Mouse (Mus musculus) hindbrain, embryonic 11.5 days (tissue): ENCODE measurements around the gene Agbl3. TPM values are rescaled to one million over a fixed set of nuclear protein-coding genes. Genes with fewer than 3 reads are reported as not detected.
A peak's percentile ranks its signal among the peaks of the same experiment; 100 is the strongest.

Source experiments
- ATAC-seq: fragments of 200-750 bp; cut with Nextera tagmentation; 2 replicates; pipeline ENCODE4 v1.8.0; 2017; ENCODE audit warnings: mild to moderate bottlenecking, moderate TSS enrichment, moderate library complexity; ENCODE audit not compliant: low FRiP score
- DNase-seq: peaks from one replicate; pipeline ENCODE4 v3.0.0-alpha.2; 2015; ENCODE audit warnings: low spot score
- H3K27ac ChIP-seq: fragments of 300-500 bp; sonication (generic); 2 replicates; pipeline ENCODE4 v1.5.1; 2014; ENCODE audit warnings: mild to moderate bottlenecking, low read depth, low read length
- H3K27me3 ChIP-seq: fragments of 300-500 bp; sonication (generic); 2 replicates; pipeline ENCODE4 v1.6.1; 2014; ENCODE audit warnings: mild to moderate bottlenecking, low read length, moderate library complexity, mixed read lengths; ENCODE audit not compliant: control insufficient read depth, insufficient read depth
- H3K36me3 ChIP-seq: fragments of 300-500 bp; sonication (generic); 2 replicates; pipeline ENCODE4 v1.6.1; 2014; ENCODE audit warnings: mild to moderate bottlenecking, low read length, moderate library complexity, mixed read lengths; ENCODE audit not compliant: control insufficient read depth, insufficient read depth
- H3K4me1 ChIP-seq: fragments of 300-500 bp; sonication (generic); replicated peaks from 2 replicates; pipeline ENCODE4 v1.6.1; 2014; ENCODE audit warnings: low read length, mixed read lengths; ENCODE audit not compliant: control insufficient read depth, insufficient read depth
- H3K4me2 ChIP-seq: fragments of 300-500 bp; sonication (generic); replicated peaks from 2 replicates; pipeline ENCODE4 v1.6.1; 2014; ENCODE audit warnings: mild to moderate bottlenecking, low read depth, low read length
- H3K4me3 ChIP-seq: fragments of 300-500 bp; sonication (generic); 2 replicates; pipeline ENCODE4 v1.5.1; 2014; ENCODE audit warnings: low read depth, low read length
- H3K9ac ChIP-seq: fragments of 300-500 bp; sonication (generic); 2 replicates; pipeline ENCODE4 v1.6.1; 2014; ENCODE audit warnings: low read depth, low read length
- H3K9me3 ChIP-seq: fragments of 300-500 bp; sonication (generic); 2 replicates; pipeline ENCODE4 v1.6.1; 2016; ENCODE audit warnings: low read length; ENCODE audit not compliant: control insufficient read depth
- WGBS: fragments of 180-500 bp; shearing (Covaris S2); extraction: QIAGEN DNeasy Blood & Tissue Kit; methylation state at CpG from one replicate; pipeline ENCODE4 v1.1.7; 2014; 5-methylcytosine and 5-hydroxymethylcytosine counted together
- polyA plus RNA-seq: library from polyadenylated mRNA; unstranded; fragments of >200 nt; fragmentation: Nextera tagmentation; extraction: Ambion mirVana; gene quantifications from 2 replicates; pipeline ENCODE4 v1.2.1, GENCODE M21; 2014

Agbl3 gene
- polyA plus RNA-seq, 1 experiment from 2014 or later: 7.1 TPM

DNA sequence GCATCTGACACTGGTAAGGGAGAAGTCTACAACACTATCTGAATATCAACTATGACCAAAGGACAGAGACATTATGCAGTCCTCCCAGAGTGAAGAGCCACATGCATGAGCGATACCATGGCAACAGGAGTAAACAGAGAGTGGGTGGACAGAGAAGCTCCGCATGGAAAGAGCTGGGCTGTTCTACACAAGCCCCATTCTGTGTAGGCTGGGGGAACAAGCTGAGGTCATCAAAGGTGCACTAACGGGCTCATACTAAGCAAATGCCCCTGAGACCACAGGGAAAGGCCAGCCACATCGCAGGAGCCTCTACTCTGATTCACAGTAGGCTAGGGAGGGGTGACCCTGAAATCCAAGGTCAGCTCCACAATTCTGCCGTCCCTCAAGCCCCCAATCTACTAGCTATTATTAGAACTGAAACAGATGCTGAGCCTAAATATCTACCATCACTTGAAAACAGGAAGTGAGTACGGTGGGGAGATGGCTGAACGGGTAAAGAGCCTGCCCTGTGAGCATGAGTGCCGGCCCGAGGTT lies 121.7 kb downstream of the Agbl3 start:
- DNase-seq: no peak
- no peak overlapping the region for H3K9ac ChIP-seq
- no peaks in the 10 kb centered on the region for H3K9me3 ChIP-seq
- H3K4me3 ChIP-seq: no peak overlapping the region
- H3K36me3 ChIP-seq: peaks cover 8% of the 10 kb centered on the region
- 73% methylated on average over 9 of the region's 9 CpGs for WGBS
- no peak overlapping the region for H3K4me2 ChIP-seq
- ATAC-seq: peak; percentile 43; the same call in 1 of the 2 replicates
- no peaks in the 10 kb centered on the region for H3K27me3 ChIP-seq
- H3K27ac ChIP-seq: no peak overlapping the region
- H3K4me1 ChIP-seq: no peaks in the 10 kb centered on the region

DNA sequence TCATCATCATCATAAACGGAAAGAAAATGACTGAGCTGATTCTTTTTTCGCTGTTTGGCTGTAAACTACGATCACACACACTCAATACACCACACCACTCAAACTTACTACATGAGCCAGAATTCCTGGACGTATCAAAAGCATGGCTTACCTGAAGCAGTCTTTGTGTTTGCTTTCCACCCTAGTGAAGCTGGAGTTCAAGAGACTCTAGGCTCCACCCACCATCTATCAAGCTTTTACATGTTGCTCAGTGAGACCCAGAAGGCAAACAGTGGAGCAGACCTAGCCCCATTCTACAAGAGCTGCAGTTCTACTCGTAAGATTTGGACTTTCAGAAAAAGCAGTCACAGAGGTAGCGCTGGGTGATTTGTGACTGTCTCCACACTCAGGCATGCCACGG lies 122.3 kb downstream of the Agbl3 start:
- no peaks in the 10 kb centered on the region for H3K4me1 ChIP-seq
- no peaks in the 10 kb centered on the region for H3K9me3 ChIP-seq
- H3K4me2 ChIP-seq: no peak overlapping the region
- no peak overlapping the region for H3K9ac ChIP-seq
- DNase-seq (no peak), ATAC-seq (no peak)
- no peak overlapping the region for H3K27ac ChIP-seq
- no peaks in the 10 kb centered on the region for H3K27me3 ChIP-seq
- peaks cover 8% of the 10 kb centered on the region for H3K36me3 ChIP-seq
- H3K4me3 ChIP-seq: no peak overlapping the region
- 89% methylated on average over 7 of the region's 7 CpGs for WGBS

DNA sequence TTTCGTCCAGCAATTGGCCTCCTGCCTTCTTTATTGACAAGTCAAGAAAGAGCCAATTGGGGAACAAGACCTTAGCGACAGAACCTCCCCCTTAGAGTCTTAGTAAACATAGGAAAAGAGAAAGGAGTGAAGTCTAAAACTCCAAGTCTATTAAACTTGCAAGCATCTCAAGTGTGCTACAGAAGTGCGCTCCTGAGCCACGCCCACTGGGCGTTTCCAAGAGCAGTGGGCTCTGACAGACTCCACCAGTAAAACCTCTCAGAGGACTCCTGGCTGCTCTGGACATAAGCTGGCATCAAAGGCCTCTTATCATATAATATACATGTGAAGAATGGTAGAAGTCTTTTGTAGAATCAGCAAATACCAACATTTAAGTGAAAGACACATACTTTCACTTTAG lies 123.2 kb downstream of the Agbl3 start:
- H3K36me3 ChIP-seq: peaks cover 8% of the 10 kb centered on the region
- no peaks in the 10 kb centered on the region for H3K9me3 ChIP-seq
- no peak overlapping the region for H3K9ac ChIP-seq
- H3K4me2 ChIP-seq: no peak overlapping the region
- no peak overlapping the region for H3K27ac ChIP-seq
- no peak overlapping the region for H3K4me3 ChIP-seq
- ATAC-seq (no peak), DNase-seq (no peak)
- no peaks in the 10 kb centered on the region for H3K27me3 ChIP-seq
- 87% methylated on average over 5 of the region's 5 CpGs for WGBS
- H3K4me1 ChIP-seq: no peaks in the 10 kb centered on the region

DNA sequence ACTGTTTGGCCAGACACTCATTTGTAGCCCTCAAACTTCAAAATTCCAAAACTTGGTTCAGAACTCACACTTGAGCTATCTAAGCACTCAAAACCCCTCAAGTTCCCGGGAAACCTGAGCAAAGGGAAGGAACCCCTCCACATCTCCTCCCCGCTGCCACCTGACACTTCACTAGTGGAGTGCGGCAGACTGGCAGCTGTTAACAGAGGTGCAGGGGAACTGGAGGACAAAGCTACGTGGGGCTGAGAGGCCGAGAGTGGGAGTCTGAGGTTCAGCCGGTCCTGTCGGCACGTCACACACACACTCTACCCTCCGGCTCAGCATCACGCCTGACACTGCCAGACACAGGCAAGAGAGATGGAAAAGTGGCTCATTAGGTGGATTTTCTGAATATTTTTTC lies 123.6 kb downstream of the Agbl3 start:
- ATAC-seq (no peak), DNase-seq (no peak)
- no peaks in the 10 kb centered on the region for H3K4me1 ChIP-seq
- peaks cover 8% of the 10 kb centered on the region for H3K36me3 ChIP-seq
- H3K27ac ChIP-seq: no peak overlapping the region
- WGBS: 90% methylated on average over 10 of the region's 10 CpGs
- no peak overlapping the region for H3K9ac ChIP-seq
- no peak overlapping the region for H3K4me2 ChIP-seq
- no peaks in the 10 kb centered on the region for H3K9me3 ChIP-seq
- no peak overlapping the region for H3K4me3 ChIP-seq
- H3K27me3 ChIP-seq: no peaks in the 10 kb centered on the region

DNA sequence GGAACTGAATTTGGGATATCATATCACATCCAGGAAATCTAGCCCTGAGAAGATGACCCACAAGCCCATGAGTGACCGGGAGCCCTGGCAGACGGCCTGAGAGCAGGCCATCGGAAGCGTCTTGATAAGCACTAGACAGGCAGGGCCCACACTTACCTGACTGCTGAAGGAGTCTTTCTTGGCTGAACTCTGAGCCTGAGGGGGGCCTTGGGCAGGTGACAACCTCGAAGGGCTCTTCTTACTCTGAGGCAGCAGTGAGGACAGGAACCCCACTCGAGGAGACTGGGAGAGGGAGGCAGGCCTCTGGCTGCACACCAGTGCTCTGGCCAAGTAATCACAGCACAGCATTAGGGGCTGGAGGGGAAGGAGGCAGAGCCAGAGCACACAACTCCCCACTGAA lies 124.1 kb downstream of the Agbl3 start:
- peaks cover 5% of the 10 kb centered on the region for H3K36me3 ChIP-seq
- no peak for DNase-seq
- H3K4me3 ChIP-seq: no peak overlapping the region
- H3K4me2 ChIP-seq: no peak overlapping the region
- 92% methylated on average over 6 of the region's 6 CpGs for WGBS
- H3K9ac ChIP-seq: no peak overlapping the region
- ATAC-seq: no peak
- no peaks in the 10 kb centered on the region for H3K27me3 ChIP-seq
- H3K27ac ChIP-seq: no peak overlapping the region
- no peaks in the 10 kb centered on the region for H3K9me3 ChIP-seq
- no peaks in the 10 kb centered on the region for H3K4me1 ChIP-seq

DNA sequence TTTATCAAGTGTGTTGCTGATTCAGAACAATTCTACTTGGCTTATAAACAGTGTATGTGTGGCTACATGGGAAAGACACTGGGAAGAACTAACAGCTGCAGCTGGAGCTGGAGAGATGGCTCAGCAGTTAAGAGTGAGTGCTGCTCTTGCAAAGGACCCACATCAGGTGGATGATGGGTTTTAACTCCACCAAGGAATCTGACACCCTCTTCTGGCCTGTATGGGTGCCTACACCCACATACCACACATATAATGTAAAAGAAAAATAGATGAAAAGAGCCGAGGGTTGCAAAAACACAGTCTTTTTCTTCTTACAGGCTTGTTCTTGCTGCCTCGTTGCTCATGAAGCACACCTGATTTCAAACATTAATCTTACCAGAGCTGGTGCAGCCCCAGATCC lies 125.9 kb downstream of the Agbl3 start:
- WGBS: 73% methylated on average over 2 of the region's 2 CpGs
- Histone ChIP-seq H3K36me3 (peaks cover 4% of the 10 kb centered on the region; the same call in 1 of the 2 replicates), H3K9me3 (no peaks in the 10 kb centered on the region), H3K27me3 (no peaks in the 10 kb centered on the region), H3K4me3 (no peak overlapping the region), H3K9ac (no peak overlapping the region), H3K4me1 (no peaks in the 10 kb centered on the region), H3K4me2 (no peak overlapping the region), H3K27ac (no peak overlapping the region)
- ATAC-seq: no peak
- DNase-seq: no peak

DNA sequence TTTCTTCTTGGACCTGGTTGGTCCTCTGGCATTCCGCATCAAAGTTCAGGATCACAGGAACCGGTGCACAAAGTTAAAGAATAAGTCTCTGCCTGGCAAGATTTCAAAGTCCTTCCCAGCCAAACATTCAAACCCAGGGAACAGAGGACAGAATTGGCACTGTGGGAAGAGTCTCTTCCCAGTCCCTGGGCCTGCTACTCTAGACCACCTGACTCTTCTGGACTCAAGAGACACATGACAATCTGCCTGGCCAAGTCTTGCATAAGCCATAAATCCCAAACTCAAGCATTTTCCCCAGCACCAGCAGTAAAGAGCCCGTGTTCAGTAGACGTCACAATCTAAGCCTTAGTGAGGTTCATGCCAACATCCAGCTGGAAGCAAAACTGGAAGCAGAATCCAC lies 126.4 kb downstream of the Agbl3 start:
- peaks cover 4% of the 10 kb centered on the region; the same call in 1 of the 2 replicates for H3K36me3 ChIP-seq
- H3K27me3 ChIP-seq: no peaks in the 10 kb centered on the region
- no peak overlapping the region for H3K9ac ChIP-seq
- no peak for ATAC-seq
- no peaks in the 10 kb centered on the region for H3K9me3 ChIP-seq
- no peak overlapping the region for H3K4me3 ChIP-seq
- no peaks in the 10 kb centered on the region for H3K4me1 ChIP-seq
- no peak overlapping the region for H3K27ac ChIP-seq
- DNase-seq: no peak
- 93% methylated on average over 4 of the region's 4 CpGs for WGBS
- no peak overlapping the region for H3K4me2 ChIP-seq

DNA sequence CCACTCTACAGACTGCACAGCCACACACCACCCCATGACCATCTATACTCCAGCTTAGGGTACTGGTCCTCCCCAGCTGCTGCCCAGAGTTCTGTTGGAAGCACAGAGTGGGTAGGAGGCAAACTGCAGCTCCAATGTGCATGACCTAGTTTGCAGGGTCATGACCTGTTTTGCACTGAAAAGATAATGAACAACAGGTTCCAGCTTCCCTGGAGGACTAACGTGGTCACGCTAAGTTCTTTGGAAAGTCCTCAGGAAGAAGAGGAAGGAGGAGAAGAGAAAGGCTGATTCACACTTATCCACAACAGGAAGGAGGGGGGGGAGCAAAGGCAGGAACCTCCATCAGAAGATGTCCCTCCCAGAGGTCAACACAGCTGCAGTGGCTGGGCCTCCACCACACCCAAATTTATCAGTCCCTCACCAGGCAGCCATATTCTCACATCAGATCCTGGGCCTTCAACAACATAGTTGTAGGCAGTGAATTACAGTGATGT lies 126.9 kb downstream of the Agbl3 start:
- no peak for ATAC-seq

DNA sequence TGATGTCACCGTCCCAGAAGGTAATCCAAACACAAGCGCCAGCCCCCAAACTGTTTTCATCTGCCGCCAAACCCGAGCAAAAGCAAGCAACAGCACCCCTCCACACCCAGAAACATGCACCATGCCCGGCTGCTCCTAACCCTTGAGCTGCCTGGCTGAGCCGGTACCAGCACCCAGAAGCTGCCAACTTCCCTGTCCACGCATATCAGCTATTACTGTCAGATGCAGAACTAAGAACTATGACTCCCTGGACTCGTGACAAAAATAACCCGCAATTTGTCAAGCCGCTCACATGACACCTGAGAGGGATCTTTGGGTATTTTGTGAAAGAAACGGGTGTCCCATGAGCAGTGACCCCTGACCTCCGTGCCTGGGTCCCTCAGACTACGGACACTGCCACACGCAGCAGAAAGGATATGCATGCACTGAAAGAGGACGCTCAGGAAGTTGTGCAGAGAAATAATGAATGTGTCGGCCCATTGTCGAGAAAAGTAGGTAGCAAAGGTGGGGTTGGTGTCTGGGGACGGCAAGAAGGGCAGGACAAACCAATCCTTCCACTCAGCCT lies 127.5 kb downstream of the Agbl3 start:
- no peaks in the 10 kb centered on the region for H3K27me3 ChIP-seq
- H3K4me2 ChIP-seq: no peak overlapping the region
- no peak overlapping the region for H3K27ac ChIP-seq
- no peak overlapping the region for H3K9ac ChIP-seq
- H3K4me1 ChIP-seq: no peaks in the 10 kb centered on the region
- WGBS: 87% methylated on average over 18 of the region's 18 CpGs
- DNase-seq (no peak), ATAC-seq (no peak)
- no peaks in the 10 kb centered on the region for H3K9me3 ChIP-seq
- 0 out of 2 replicates have a peak, but pooled peaks cover 4% of the 10 kb centered on the region for H3K36me3 ChIP-seq
- no peak overlapping the region for H3K4me3 ChIP-seq

More for the DNA sequence above, 126.9 kb downstream of the Agbl3 start:
- Histone ChIP-seq H3K9ac (no peak overlapping the region), H3K36me3 (0 out of 2 replicates have a peak, but pooled peaks cover 4% of the 10 kb centered on the region), H3K4me3 (no peak overlapping the region), H3K27me3 (no peaks in the 10 kb centered on the region), H3K27ac (no peak overlapping the region), H3K9me3 (no peaks in the 10 kb centered on the region), H3K4me2 (no peak overlapping the region), H3K4me1 (no peaks in the 10 kb centered on the region)
- WGBS: 61% methylated on average over 2 of the region's 2 CpGs
- no peak for DNase-seq
